Mouse (Mus musculus) kidney, adult 9 months (tissue): Measurements from ENCODE around the gene Prkn.
A peak's percentile ranks its signal among the peaks of the same experiment; 100 is the strongest.

Source experiments
- DNase-seq: peaks from one replicate; pipeline ENCODE4 v3.0.0; 2022

Prkn gene

GRCm38 (mm10) chr17:11664610-11665345 is 824.6 kb downstream of the Prkn start:
- DNase-seq: peak; percentile 42

- no peak for DNase-seq
Measured at GRCm38 (mm10) chr17:11679716-11680115, 839.5 kb downstream of the Prkn start.

- DNase-seq: peak; percentile 59
Measured at GRCm38 (mm10) chr17:11680456-11680855, 840.3 kb downstream of the Prkn start.

GRCm38 (mm10) chr17:11681825-11682372 is 841.7 kb downstream of the Prkn start:
- DNase-seq: no peak

GRCm38 (mm10) chr17:11705005-11705404 is 864.8 kb downstream of the Prkn start:
- DNase-seq: no peak

- no peak for DNase-seq
Measured at GRCm38 (mm10) chr17:11705761-11706160, 865.6 kb downstream of the Prkn start.

- no peak for DNase-seq
Measured at GRCm38 (mm10) chr17:11712066-11712465, 871.9 kb downstream of the Prkn start.

GRCm38 (mm10) chr17:11719801-11720200 is 879.6 kb downstream of the Prkn start:
- DNase-seq: no peak

- peak; percentile 61 for DNase-seq
Measured at GRCm38 (mm10) chr17:11721906-11722305, 881.7 kb downstream of the Prkn start.

- peak; percentile 15 for DNase-seq
Measured at GRCm38 (mm10) chr17:11722478-11722877, 882.3 kb downstream of the Prkn start.

GRCm38 (mm10) chr17:11724135-11724534 is 884.0 kb downstream of the Prkn start:
- no peak for DNase-seq

GRCm38 (mm10) chr17:11727101-11727500 is 886.9 kb downstream of the Prkn start:
- peak; percentile 92 for DNase-seq

GRCm38 (mm10) chr17:11728294-11728693 is 888.1 kb downstream of the Prkn start:
- DNase-seq: no peak

GRCm38 (mm10) chr17:11730656-11731594 is 890.7 kb downstream of the Prkn start:
- DNase-seq: no peak

- no peak for DNase-seq
Measured at GRCm38 (mm10) chr17:11735158-11735877, 895.1 kb downstream of the Prkn start.

- no peak for DNase-seq
Measured at GRCm38 (mm10) chr17:11736531-11736930, 896.3 kb downstream of the Prkn start.

GRCm38 (mm10) chr17:11737905-11738304 is 897.7 kb downstream of the Prkn start:
- DNase-seq: no peak

- DNase-seq: no peak
Measured at GRCm38 (mm10) chr17:11740716-11741115, 900.5 kb downstream of the Prkn start.

- no peak for DNase-seq
Measured at GRCm38 (mm10) chr17:11741161-11741560, 901.0 kb downstream of the Prkn start.

- DNase-seq: peak; percentile 63
Measured at GRCm38 (mm10) chr17:11751251-11751650, 911.1 kb downstream of the Prkn start.

- DNase-seq: peak; percentile 86
Measured at GRCm38 (mm10) chr17:11752686-11753085, 912.5 kb downstream of the Prkn start.

GRCm38 (mm10) chr17:11765117-11765516 is 924.9 kb downstream of the Prkn start:
- DNase-seq: no peak

GRCm38 (mm10) chr17:11765581-11765980 is 925.4 kb downstream of the Prkn start:
- DNase-seq: no peak
